In the genomic region with DNA sequence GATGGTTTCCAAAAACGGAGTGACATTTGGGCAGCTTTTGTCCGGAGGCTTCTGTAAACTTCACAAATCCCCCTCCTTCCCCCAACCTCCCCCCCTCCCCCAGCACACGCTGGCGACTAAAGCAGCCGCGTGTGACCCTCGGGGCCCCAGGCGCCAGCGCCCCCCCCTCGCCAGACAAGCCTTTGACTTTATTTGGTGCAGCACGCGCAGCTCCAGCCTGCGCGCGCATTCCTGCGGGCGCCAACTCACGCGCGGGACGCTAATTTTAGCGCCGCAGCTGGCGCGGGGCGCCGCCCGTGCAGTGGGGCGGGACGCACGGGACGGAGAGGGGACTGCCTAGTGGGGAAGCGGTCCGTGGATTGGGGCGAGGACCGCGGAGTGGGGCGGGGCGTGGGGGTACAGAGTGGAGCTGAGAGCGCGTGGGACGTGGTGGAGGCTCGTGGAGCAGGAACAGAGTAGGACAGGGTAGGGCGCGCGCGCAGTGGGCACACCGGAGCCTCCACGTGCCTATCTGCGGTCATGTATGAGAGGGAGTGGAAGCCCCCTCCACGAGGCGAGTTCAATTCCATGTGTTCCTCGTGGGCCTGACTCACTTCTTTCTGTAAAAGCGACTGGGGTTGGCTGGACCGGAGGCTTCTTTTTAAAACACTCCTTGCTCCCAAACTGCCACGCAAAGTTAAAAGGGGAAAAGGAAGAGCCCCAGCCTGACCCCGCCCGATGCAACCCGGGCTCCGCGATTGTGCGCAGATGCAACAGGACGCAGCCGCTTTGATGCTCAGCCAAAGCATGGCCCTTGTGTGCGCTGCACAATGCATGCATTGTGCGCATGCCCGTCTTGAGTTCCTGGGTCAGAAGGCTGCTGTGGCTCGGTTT, we compare ENCODE assay signal across 8 mouse cellular contexts. TPM values are rescaled to one million over a fixed set of nuclear protein-coding genes. Genes with fewer than 3 reads are reported as not detected.
DNase-seq lines count a peak whose midpoint lies in the region; ATAC-seq and TF ChIP-seq lines count a peak whose summit lies in the region.

No protein-coding gene starts in this region.

- H3K9ac ChIP-seq in hindbrain, postnatal 0 days (replicated peaks; ENCODE audit: low read length) = peak overlapping the region; percentile 59

- under 1% methylated on average over 63 of the region's 68 CpGs for WGBS in hindbrain, postnatal 0 days

- no peak for TF ChIP-seq CTCF in hindbrain, postnatal 0 days (IDR thresholded peaks at IDR 0.05; ENCODE audit: low read depth)

- peak; percentile 87 to 94 for DNase-seq in adrenal gland, adult (ENCODE audit: inconsistent age in 2 of 2, low spot score in 1 of 2)
- peak; percentile 94 for DNase-seq in embryo, embryonic 10.5 days (ENCODE audit: low spot score)
- peak; percentile 82 for DNase-seq in gastrocnemius, postnatal 10 days
- DNase-seq in hindbrain, postnatal 0 days (ENCODE audit: low spot score) = peak; percentile 91
- peak; percentile 63 to 71 for DNase-seq in left cerebral cortex, adult 8-10 months (ENCODE audit: low spot score in 2 of 2)
- peak; percentile 75 for DNase-seq in right cerebral cortex, postnatal 14 days
- DNase-seq in urinary bladder, postnatal 14 days (ENCODE audit: low spot score) = peak; percentile 76

- H3K27me3 ChIP-seq in hindbrain, postnatal 0 days (ENCODE audit: insufficient read depth, low read length) = no peaks in the 10 kb centered on the region

- H3K4me1 ChIP-seq in hindbrain, postnatal 0 days (ENCODE audit: insufficient read depth, low read length) = peaks cover 34% of the 10 kb centered on the region

- no peaks in the 10 kb centered on the region for H3K36me3 ChIP-seq in hindbrain, postnatal 0 days (ENCODE audit: insufficient read depth, low read length)

- ATAC-seq in hindbrain, postnatal 0 days = peak; percentile 87
- peak; percentile 58 for ATAC-seq in megakaryocyte, adult 5-6 weeks (ENCODE audit: poor library complexity, severe bottlenecking)

- peak overlapping the region; percentile 51 for H3K4me3 ChIP-seq in hindbrain, postnatal 0 days (ENCODE audit: low read length)

- H3K9me3 ChIP-seq in hindbrain, postnatal 0 days (ENCODE audit: low read length) = no peaks in the 10 kb centered on the region

- H3K27ac ChIP-seq in hindbrain, postnatal 0 days = peak overlapping the region; percentile 81

- peak overlapping the region; percentile 99 for H3K4me2 ChIP-seq in hindbrain, postnatal 0 days (ENCODE audit: low read depth, low read length)

RNA-seq across cellular contexts. Expression of gene Irf2bp2, which starts 9.6 kb away (rescaled TPM):
- 10 to 100 TPM; 53.3 to 55.5 TPM for total RNA-seq in gastrocnemius, postnatal 10 days (2021)
- total RNA-seq in hindbrain, postnatal 0 days (2014; rRNA removed) = 91.5 and 99.1 TPM in 2 replicates
- 10.2 and 11.4 TPM in 2 replicates for polyA plus RNA-seq in hindbrain, postnatal 0 days (2015; fragmentation: Nextera tagmentation; extraction: Ambion mirVana)
- 10 to 100 TPM; 52.9 to 59.6 (median 58.6) TPM for total RNA-seq in left cerebral cortex, adult 8-10 months (2022)
- total RNA-seq in megakaryocyte, adult 5-6 weeks (2015) = 95.9 and 105 TPM in 2 replicates
- total RNA-seq in megakaryocyte, adult 5-6 weeks (2017) = 93.8 and 99.8 TPM in 2 replicates

Comparison
In these comparisons a context has a peak if more than half of its experiments do, and no peak if none do; other contexts are left out.
1. Peak in every context shown above with its lines: DNase-seq, ATAC-seq, H3K4me3 ChIP-seq and H3K27ac ChIP-seq.